Mouse (Mus musculus): Measurements from ENCODE around the gene Lyg1. TPM values are rescaled to one million over a fixed set of nuclear protein-coding genes. Genes with fewer than 3 reads are reported as not detected.
"Not testable (repeated sequence)": the region's sequence is repeated elsewhere in the genome, so short reads cannot be mapped to it uniquely, and the experiment has no call there.

The Lyg1 gene
- total RNA-seq (2021): not detected
- long read RNA-seq, experiment 1: 0 reads
- long read RNA-seq, experiment 2: 0 reads

DNA sequence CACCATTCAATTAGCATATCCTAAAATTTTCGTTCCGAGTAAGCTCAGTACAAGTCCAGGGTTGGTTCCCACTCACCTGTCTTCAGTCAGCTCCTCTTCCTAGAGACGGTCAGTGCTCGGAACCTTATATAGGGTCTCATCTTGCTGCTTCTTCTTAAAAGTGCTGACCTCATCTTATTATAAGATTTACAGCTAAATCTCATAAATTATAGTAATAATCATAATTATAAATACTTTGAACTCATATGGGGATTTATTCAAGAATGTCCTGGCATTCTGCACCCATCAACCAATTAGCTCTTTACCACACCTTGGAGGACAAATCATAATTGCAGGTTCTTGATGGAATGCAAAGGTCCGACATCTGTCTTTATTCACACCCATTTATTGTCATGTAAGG is at the start of gene Lyg1:
Lyg1 (minus strand) TSS at position 101 of the 400 bp plus-strand sequence.
- no peak for DNase-seq
- intact Hi-C loops (cut with DNase I): no loop called here

DNA sequence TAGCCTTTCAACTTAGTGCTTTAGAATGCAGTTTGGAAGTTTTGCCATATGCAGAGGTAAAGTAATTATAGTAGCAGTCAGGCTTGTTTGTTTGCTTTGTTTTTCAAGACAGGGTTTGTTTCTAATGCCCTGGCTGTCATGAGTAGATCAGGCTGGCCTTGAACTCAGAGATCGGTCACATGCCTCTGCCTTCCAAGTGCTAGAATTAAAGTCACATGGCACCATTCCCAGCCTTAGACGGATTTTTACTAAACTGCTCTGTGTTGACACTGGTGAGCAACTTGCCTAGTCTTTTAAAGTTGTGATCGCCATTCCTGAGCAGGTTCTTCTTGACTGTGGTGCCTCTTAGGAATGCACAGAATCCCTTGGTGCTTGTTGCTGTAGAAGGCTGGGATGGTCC is 49.2 kb upstream of the Lyg1 start:
- no peak for DNase-seq
- intact Hi-C loops (cut with DNase I): no loop called here

GRCm38 (mm10) chr1:38003046-38003445 is 45.5 kb upstream of the Lyg1 start:
- no peak for DNase-seq
- intact Hi-C loops (cut with DNase I): no loop called here

GRCm38 (mm10) chr1:38001956-38002355 is 44.4 kb upstream of the Lyg1 start:
- DNase-seq: no peak

DNA sequence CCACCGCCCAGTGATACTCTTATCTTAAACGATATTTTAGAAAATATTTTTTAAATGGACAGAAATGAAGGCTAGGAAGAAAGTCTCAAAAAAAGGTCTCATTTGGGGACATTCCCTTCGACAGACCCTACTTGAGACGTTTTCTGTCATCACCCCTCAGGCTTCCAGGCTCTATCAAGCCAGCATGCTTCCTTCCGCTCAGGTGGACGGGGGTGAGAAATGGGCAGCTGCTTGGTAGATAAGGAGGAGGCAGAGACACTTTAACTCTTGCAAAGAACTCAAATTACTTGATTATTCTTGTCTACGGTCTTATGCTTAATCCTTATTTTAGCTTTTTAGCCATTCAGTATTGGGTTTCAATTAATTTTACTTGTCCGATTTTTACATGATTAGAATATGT is 43.3 kb upstream of the Lyg1 start:
- DNase-seq: no peak
- intact Hi-C loops (cut with DNase I): no loop called here

More at GRCm38 (mm10) chr1:38001956-38002355, 44.4 kb upstream of the Lyg1 start:
- intact Hi-C loops (cut with DNase I): no loop called here

DNA sequence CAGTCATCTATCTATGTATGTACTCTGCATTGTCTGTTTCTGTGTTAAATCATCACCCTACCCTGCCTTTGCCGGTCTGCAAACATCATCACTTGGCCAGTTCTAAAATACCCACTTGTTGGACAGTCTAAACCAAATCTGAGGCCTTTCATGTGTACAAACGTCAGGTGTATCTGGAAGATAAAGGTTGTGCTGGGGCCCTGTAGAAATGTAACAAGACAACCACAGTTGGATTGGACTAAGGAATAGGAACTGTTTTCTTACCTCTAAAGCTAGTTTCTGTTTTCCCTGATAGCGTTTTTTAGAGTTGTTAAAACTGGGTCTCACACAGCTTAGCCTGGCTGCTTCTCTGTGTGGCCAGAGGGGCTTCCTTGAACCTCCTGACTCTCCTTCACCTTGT is 42.0 kb upstream of the Lyg1 start:
- intact Hi-C loops (cut with DNase I): loop anchor here (5.0 kb wide), 2 partner anchors 128 to 132 kb away; partner anchors contain the start of genes Rev1 and Tsga10
- DNase-seq: no peak

- intact Hi-C loops (cut with DNase I): loop anchor here (5.0 kb wide), 2 partner anchors 129 to 131 kb away; partner anchors contain the start of genes Rev1 and Tsga10
- DNase-seq: no peak
Observed at GRCm38 (mm10) chr1:37998371-37999199, 41.0 kb upstream of the Lyg1 start.

DNA sequence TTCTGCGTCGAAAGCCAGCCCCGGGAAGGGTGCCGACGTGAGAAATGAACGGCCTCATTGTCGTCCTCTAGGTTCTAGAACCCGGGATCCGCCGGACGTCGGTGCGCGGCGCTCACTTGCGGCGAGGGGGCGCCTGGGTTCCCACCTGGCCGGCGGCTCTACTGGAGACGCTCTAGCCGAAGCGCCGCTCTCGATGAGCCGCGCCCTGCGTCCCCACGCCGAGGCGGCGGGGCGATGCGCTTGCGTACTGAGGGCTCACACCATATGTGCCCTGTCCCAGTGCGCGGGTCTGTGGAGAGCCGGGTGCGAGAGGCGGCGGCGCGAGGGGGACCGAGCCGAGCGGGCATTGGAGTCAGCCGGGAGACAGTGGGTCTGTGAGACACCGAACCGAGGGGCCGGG is 40.3 kb upstream of the Lyg1 start, which contains the start of the genes Txndc9 and Eif5b:
Txndc9 (minus strand) TSS at position 27 of the 400 bp plus-strand sequence.
Eif5b (plus strand) TSS at position 144 of the 400 bp plus-strand sequence.
- intact Hi-C loops (cut with DNase I): loop anchor here (5.0 kb wide), 2 partner anchors 129 to 131 kb away; partner anchors contain the start of genes Rev1 and Tsga10
- DNase-seq: peak; percentile 88 to 92

GRCm38 (mm10) chr1:37996877-37997484 is 39.4 kb upstream of the Lyg1 start:
- intact Hi-C loops (cut with DNase I): loop anchor here (5.0 kb wide), 2 partner anchors 130 kb away; partner anchors contain the start of genes Rev1 and Tsga10
- peak; percentile 95 to 97 for DNase-seq

DNA sequence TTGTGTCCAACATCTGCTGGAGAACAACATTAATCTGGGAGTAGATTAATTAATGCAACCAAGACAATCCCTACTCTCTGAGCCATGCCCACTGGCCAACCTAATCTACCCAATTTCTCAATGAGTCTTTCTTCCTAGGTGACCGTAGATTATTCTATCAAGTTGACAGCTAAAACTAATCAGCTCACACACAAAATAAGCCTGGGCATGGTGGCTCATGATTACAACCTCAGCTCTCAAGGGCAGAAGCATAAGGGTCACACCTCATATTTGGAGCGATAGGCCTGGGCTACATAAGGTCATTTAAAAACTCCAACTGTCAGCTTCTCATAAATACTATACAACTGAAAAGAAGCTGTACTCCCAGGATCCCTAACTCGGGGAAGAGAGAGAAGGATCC is 38.7 kb upstream of the Lyg1 start:
- intact Hi-C loops (cut with DNase I): loop anchor here (5.0 kb wide), 2 partner anchors 129 to 131 kb away; partner anchors contain the start of genes Rev1 and Tsga10
- DNase-seq: no peak

- intact Hi-C loops (cut with DNase I): loop anchor here (10.0 kb wide), 1 partner anchor 313 kb away; no protein-coding TSS in a partner anchor
- no peak for DNase-seq
Observed at GRCm38 (mm10) chr1:37987856-37988255, 30.3 kb upstream of the Lyg1 start.

GRCm38 (mm10) chr1:37985764-37986323 is 28.3 kb upstream of the Lyg1 start:
- intact Hi-C loops (cut with DNase I): loop anchor here (10.0 kb wide), 1 partner anchor 311 kb away; no protein-coding TSS in a partner anchor
- no peak for DNase-seq

GRCm38 (mm10) chr1:37984326-37984725 is 26.8 kb upstream of the Lyg1 start:
- intact Hi-C loops (cut with DNase I): loop anchor here (10.0 kb wide), 1 partner anchor 310 kb away; no protein-coding TSS in a partner anchor
- DNase-seq: no peak

- intact Hi-C loops (cut with DNase I): no loop called here
- DNase-seq: no peak
Observed at GRCm38 (mm10) chr1:37977303-37977702, 19.7 kb upstream of the Lyg1 start.

- DNase-seq; intact Hi-C loops (cut with DNase I): not testable (repeated sequence)
Observed at GRCm38 (mm10) chr1:37976666-37977065, 19.1 kb upstream of the Lyg1 start.

- DNase-seq: no peak
- intact Hi-C loops (cut with DNase I): no loop called here
Observed at GRCm38 (mm10) chr1:37971520-37971919, 14.0 kb upstream of the Lyg1 start.

- intact Hi-C loops (cut with DNase I): no loop called here
Observed at GRCm38 (mm10) chr1:37968746-37969145, 11.2 kb upstream of the Lyg1 start.

GRCm38 (mm10) chr1:37965571-37965970 is 8.0 kb upstream of the Lyg1 start:
- intact Hi-C loops (cut with DNase I): no loop called here
- no peak for DNase-seq

More at GRCm38 (mm10) chr1:37968746-37969145, 11.2 kb upstream of the Lyg1 start:
- DNase-seq: no peak

DNA sequence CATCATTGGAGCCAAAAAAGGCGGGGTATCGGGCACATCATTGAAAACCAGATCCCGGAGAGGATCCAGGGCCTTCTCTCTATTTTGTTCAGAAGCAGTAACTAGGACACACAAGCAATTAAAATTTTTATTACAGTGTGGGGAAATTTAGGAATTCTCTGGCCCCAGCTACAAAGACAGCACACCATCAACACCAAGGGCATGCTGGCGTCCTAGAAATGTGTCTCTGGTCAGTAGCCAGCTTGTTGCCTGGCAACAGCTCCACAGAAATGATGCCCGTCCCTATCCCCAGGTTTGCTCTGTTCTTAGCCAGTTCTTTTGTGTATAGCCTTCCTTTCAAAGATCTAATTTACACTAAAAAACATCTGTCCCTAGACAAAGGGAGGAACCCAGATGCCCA is 1.9 kb upstream of the Lyg1 start:
- intact Hi-C loops (cut with DNase I): no loop called here
- DNase-seq: no peak

DNA sequence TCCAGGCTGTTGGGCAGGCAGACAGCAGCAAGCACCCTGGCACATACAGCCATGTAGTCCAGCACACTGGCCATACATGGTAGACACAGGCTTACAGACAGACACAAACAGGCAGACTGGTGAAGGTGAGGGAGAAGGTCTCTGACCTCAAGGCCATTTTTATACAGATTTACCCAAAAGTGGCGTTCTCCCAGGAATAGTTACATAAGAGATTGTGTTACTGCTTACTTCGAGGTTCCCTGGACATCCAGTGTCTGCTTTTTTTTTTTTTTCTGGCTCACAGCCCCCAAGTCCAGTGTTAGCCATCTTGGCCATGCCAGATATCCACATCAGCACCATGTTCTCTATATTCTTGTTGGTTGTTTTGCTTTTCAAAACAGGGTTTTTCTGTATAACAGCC is 957 bp upstream of the Lyg1 start:
- intact Hi-C loops (cut with DNase I): no loop called here
- no peak for DNase-seq
